8 mouse cellular contexts compared by ENCODE assay signal in the genomic region with DNA sequence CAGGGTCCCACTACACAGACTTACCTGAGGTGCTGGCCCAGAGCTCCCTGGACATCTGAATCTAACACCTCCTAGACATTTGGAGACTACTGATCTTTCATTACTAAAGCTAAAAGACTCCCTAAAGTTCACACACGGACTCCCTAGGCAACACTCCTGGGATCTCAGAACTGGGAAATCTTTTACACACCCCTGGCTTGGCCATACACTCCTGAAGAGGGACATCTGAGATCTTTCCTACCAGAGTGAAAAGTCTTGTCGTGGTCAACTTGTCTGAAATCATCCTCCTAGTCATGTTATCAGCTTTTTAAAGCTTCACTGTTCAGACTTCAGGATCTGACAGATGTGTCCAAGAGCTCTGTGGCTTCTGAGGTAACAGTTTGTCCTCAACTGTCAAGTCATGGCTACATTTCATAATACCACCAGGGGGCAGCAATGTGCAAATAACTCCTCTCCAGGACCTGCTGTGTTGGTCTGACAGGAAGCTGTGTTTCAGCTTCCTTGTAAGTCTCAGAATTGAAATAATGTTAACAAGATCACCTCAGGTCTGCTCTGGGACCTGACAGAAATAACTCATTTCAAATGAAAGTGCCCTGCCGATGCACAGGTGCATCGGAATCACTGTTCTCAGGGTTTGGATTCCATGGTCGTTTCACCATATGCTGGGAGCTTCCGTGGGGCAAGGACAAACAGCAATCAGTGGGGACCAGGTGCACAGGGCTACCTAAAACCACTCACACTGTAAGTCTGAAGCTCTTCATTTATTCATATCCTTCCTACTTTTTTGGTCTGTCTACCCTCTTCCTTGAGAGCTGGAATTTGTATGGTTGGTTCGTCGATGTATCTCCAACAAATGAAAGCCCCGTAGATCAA.
A peak's percentile ranks its signal among the peaks of the same experiment; 100 is the strongest.
DNase-seq lines count a peak whose midpoint lies in the region; ATAC-seq and TF ChIP-seq lines count a peak whose summit lies in the region.

No protein-coding gene starts in this region.

- intact Hi-C loops in heart, postnatal 14 days (cut with DNase I) = no loop called here

- no peaks in the 10 kb centered on the region for H3K36me3 ChIP-seq in CH12.LX (replicated peaks in 1 of 2; ENCODE audit: control insufficient read depth in 1 of 2, insufficient read depth in 1 of 2, low read length in 1 of 2)
- H3K36me3 ChIP-seq in embryonic facial prominence, embryonic 14.5 days (ENCODE audit: control insufficient read depth, insufficient read depth, low read length) = no peaks in the 10 kb centered on the region
- no peaks in the 10 kb centered on the region for H3K36me3 ChIP-seq in liver, postnatal 0 days (replicated peaks; ENCODE audit: insufficient read depth, low read length)
- H3K36me3 ChIP-seq in neural tube, embryonic 15.5 days = no peaks in the 10 kb centered on the region

- peak; percentile 77; the same call in 1 of the 2 replicates for ATAC-seq in embryonic facial prominence, embryonic 14.5 days (ENCODE audit: low read depth)
- ATAC-seq in liver, postnatal 0 days = peak; percentile 51; the same call in 1 of the 2 replicates
- ATAC-seq in neural tube, embryonic 15.5 days (ENCODE audit: low FRiP score) = peak; percentile 81; the same call in 1 of the 2 replicates

- H3K9ac ChIP-seq in CH12.LX (ENCODE audit: insufficient read depth, low read depth) = no peak overlapping the region
- H3K9ac ChIP-seq in embryonic facial prominence, embryonic 14.5 days (ENCODE audit: low read depth, low read length) = no peak overlapping the region
- no peak overlapping the region for H3K9ac ChIP-seq in liver, postnatal 0 days (replicated peaks)
- no peak overlapping the region for H3K9ac ChIP-seq in neural tube, embryonic 15.5 days (replicated peaks)

- H3K4me2 ChIP-seq in CH12.LX (ENCODE audit: insufficient read depth, low read depth, poor library complexity, severe bottlenecking) = no peak overlapping the region; the same call in 1 of the 2 replicates
- H3K4me2 ChIP-seq in embryonic facial prominence, embryonic 14.5 days (ENCODE audit: low read depth, low read length) = no peak overlapping the region
- H3K4me2 ChIP-seq in liver, postnatal 0 days (ENCODE audit: low read depth, low read length) = no peak overlapping the region
- no peak overlapping the region for H3K4me2 ChIP-seq in neural tube, embryonic 15.5 days

- TF ChIP-seq EP300 in CH12.LX (IDR thresholded peaks at IDR 0.05; ENCODE audit: low read length) = no peak
- TF ChIP-seq EP300 in liver, postnatal 0 days (IDR thresholded peaks at IDR 0.05; ENCODE audit: low read depth) = no peak

- 71% methylated on average over 9 of the region's 9 CpGs for WGBS in embryonic facial prominence, embryonic 14.5 days
- 71% methylated on average over 9 of the region's 9 CpGs for WGBS in liver, postnatal 0 days (ENCODE audit: insufficient replicate concordance)
- 74% methylated on average over 9 of the region's 9 CpGs for WGBS in neural tube, embryonic 15.5 days

- H3K27ac ChIP-seq in CH12.LX (ENCODE audit: insufficient read depth, low read depth) = no peak overlapping the region
- no peak overlapping the region for H3K27ac ChIP-seq in embryonic facial prominence, embryonic 14.5 days (replicated peaks; ENCODE audit: low read depth, low read length)
- H3K27ac ChIP-seq in liver, postnatal 0 days (ENCODE audit: low read depth) = no peak overlapping the region
- H3K27ac ChIP-seq in neural tube, embryonic 15.5 days (replicated peaks) = no peak overlapping the region

- TF ChIP-seq RAD21 in CH12.LX (IDR thresholded peaks at IDR 0.05; ENCODE audit: low read depth, low read length) = peak; percentile 91

- no peak for TF ChIP-seq POLR2A in CH12.LX (IDR thresholded peaks at IDR 0.05; ENCODE audit: low read depth, low read length)

- H3K27me3 ChIP-seq in CH12.LX (replicated peaks) = no peaks in the 10 kb centered on the region
- H3K27me3 ChIP-seq in embryonic facial prominence, embryonic 14.5 days (replicated peaks; ENCODE audit: control insufficient read depth, insufficient read depth, low read length) = no peaks in the 10 kb centered on the region
- H3K27me3 ChIP-seq in liver, postnatal 0 days (ENCODE audit: insufficient read depth, low read length) = no peaks in the 10 kb centered on the region
- H3K27me3 ChIP-seq in neural tube, embryonic 15.5 days (replicated peaks) = no peaks in the 10 kb centered on the region

- no peaks in the 10 kb centered on the region for H3K9me3 ChIP-seq in CH12.LX (replicated peaks; ENCODE audit: low read length)
- no peaks in the 10 kb centered on the region for H3K9me3 ChIP-seq in embryonic facial prominence, embryonic 14.5 days (ENCODE audit: control insufficient read depth, low read length)
- H3K9me3 ChIP-seq in liver, postnatal 0 days (ENCODE audit: low read length) = no peaks in the 10 kb centered on the region
- H3K9me3 ChIP-seq in neural tube, embryonic 15.5 days (replicated peaks) = no peaks in the 10 kb centered on the region

- H3K79me2 ChIP-seq in CH12.LX (replicated peaks; ENCODE audit: control insufficient read depth, extremely low read depth, insufficient read depth, poor library complexity, severe bottlenecking) = no peaks in the 10 kb centered on the region

- in situ Hi-C loops in CH12.LX (cut with MboI; ENCODE audit: low pct_ligation_motif_present, low pct_unique_long_range_greater_than_20kb, low sequenced_read_pairs) = no loop called here

- TF ChIP-seq CTCF in CH12.LX (conservative IDR thresholded peaks at IDR 0.05 in 1 of 2, IDR thresholded peaks at IDR 0.05 in 1 of 2; ENCODE audit: low read depth in 2 of 2, low read length in 2 of 2) = peak; percentile 54 to 93; a peak in 3 of 4 replicates
- TF ChIP-seq CTCF in liver, postnatal 0 days (IDR thresholded peaks at IDR 0.05; ENCODE audit: low read depth) = peak; percentile 82

- H3K4me1 ChIP-seq in CH12.LX (ENCODE audit: control insufficient read depth in 1 of 2, insufficient read depth in 2 of 2) = peaks cover 0 to 15% of the 10 kb centered on the region in 2 experiments; a peak in 2 of 4 replicates
- H3K4me1 ChIP-seq in embryonic facial prominence, embryonic 14.5 days (ENCODE audit: control insufficient read depth, insufficient read depth, low read length) = no peaks in the 10 kb centered on the region
- H3K4me1 ChIP-seq in liver, postnatal 0 days (ENCODE audit: insufficient read depth) = no peaks in the 10 kb centered on the region
- H3K4me1 ChIP-seq in neural tube, embryonic 15.5 days = no peaks in the 10 kb centered on the region

- no peak overlapping the region for H3K4me3 ChIP-seq in CH12.LX (replicated peaks in 1 of 3; ENCODE audit: low read depth in 2 of 3, low read length in 2 of 3, poor library complexity in 1 of 3)
- H3K4me3 ChIP-seq in embryonic facial prominence, embryonic 14.5 days (ENCODE audit: low read depth, low read length) = no peak overlapping the region
- no peak overlapping the region for H3K4me3 ChIP-seq in liver, postnatal 0 days (ENCODE audit: low read depth, low read length)
- no peak overlapping the region for H3K4me3 ChIP-seq in neural tube, embryonic 15.5 days (replicated peaks)

- DNase-seq in CH12.LX (ENCODE audit: extremely low read depth) = peak; percentile 93
- peak; percentile 27 to 44 for DNase-seq in adrenal gland, postnatal 4 days (ENCODE audit: low spot score in 2 of 2)
- peak; percentile 92 for DNase-seq in embryonic facial prominence, embryonic 14.5 days (ENCODE audit: low spot score)
- DNase-seq in heart, postnatal 14 days = peak; percentile 62 to 81
- peak; percentile 70 to 80 for DNase-seq in kidney, postnatal 4 days
- DNase-seq in liver, postnatal 0 days = peak; percentile 55
- DNase-seq in thymus, postnatal 0 days (ENCODE audit: low spot score) = peak; percentile 82

- dilution Hi-C loops in CH12.LX (cut with MboI; ENCODE audit: extremely low pct_ligation_motif_present, extremely low pct_unique_long_range_greater_than_20kb, low sequenced_read_pairs) = no loop called here

TF ChIP-seq in CH12.LX, 34 proteins besides CTCF, POLR2A, EP300 and RAD21:
- peak; percentile 94 for TF ChIP-seq SMC3 (IDR thresholded peaks at IDR 0.05; ENCODE audit: low read depth, low read length)
- TF ChIP-seq HCFC1 (IDR thresholded peaks at IDR 0.05; ENCODE audit: low read depth, low read length) = peak; percentile 18; the same call in 1 of the 2 replicates
- no peak for TF ChIP-seq POLR2AphosphoS2 (IDR thresholded peaks at IDR 0.05; ENCODE audit: low read depth, low read length)
- TF ChIP-seq SIN3A (IDR thresholded peaks at IDR 0.05; ENCODE audit: low read length) = no peak
- TF ChIP-seq ELF1 (IDR thresholded peaks at IDR 0.05; ENCODE audit: low read depth, low read length) = peak; percentile 60
- TF ChIP-seq USF1 (IDR thresholded peaks at IDR 0.05; ENCODE audit: low read depth, low read length) = no peak
- TF ChIP-seq UBTF (IDR thresholded peaks at IDR 0.05; ENCODE audit: low read depth, low read length) = no peak
- no peak for TF ChIP-seq ZKSCAN1 (IDR thresholded peaks at IDR 0.05; ENCODE audit: borderline replicate concordance, low read depth, low read length)
- TF ChIP-seq PAX5 (IDR thresholded peaks at IDR 0.05; ENCODE audit: low read length) = no peak
- no peak for TF ChIP-seq ZNF384 (IDR thresholded peaks at IDR 0.05; ENCODE audit: low read depth, low read length)
- TF ChIP-seq CHD2 (IDR thresholded peaks at IDR 0.05; ENCODE audit: low read length) = no peak
- no peak for TF ChIP-seq BHLHE40 (IDR thresholded peaks at IDR 0.05; ENCODE audit: low read depth, low read length)
- TF ChIP-seq USF2 (conservative IDR thresholded peaks at IDR 0.05; ENCODE audit: low read depth, low read length) = no peak
- TF ChIP-seq ZC3H11A (IDR thresholded peaks at IDR 0.05; ENCODE audit: low read depth, low read length) = peak; percentile 68
- TF ChIP-seq IRF4 (IDR thresholded peaks at IDR 0.05; ENCODE audit: low read depth, low read length) = no peak
- TF ChIP-seq NELFE (IDR thresholded peaks at IDR 0.05; ENCODE audit: low read depth, low read length) = peak; percentile 38; the same call in 1 of the 2 replicates
- no peak for TF ChIP-seq GABPA (IDR thresholded peaks at IDR 0.05; ENCODE audit: insufficient replicate concordance, low read depth, low read length)
- TF ChIP-seq E2F4 (IDR thresholded peaks at IDR 0.05; ENCODE audit: insufficient replicate concordance, low read depth, low read length) = no peak
- no peak for TF ChIP-seq ETS1 (conservative IDR thresholded peaks at IDR 0.05; ENCODE audit: low read depth, low read length)
- no peak for TF ChIP-seq MXI1 (IDR thresholded peaks at IDR 0.05; ENCODE audit: low read depth, low read length)
- no peak for TF ChIP-seq TBP (conservative IDR thresholded peaks at IDR 0.05; ENCODE audit: low read depth, low read length)
- TF ChIP-seq NRF1 (IDR thresholded peaks at IDR 0.05; ENCODE audit: low read depth, low read length) = no peak

Comparison
In these comparisons a context has a peak if more than half of its experiments do, and no peak if none do; other contexts are left out.
1. DNase-seq: peak in every context shown above with its lines; median percentile 93 in CH12.LX; 92 in embryonic facial prominence, embryonic 14.5 days; 82 in thymus, postnatal 0 days; 75 in kidney, postnatal 4 days; 72 in heart, postnatal 14 days; 55 in liver, postnatal 0 days; 36 in adrenal gland, postnatal 4 days.